Mouse (Mus musculus): Measurements from ENCODE around the gene Abcb8.

Gene Abcb8

GRCm38 (mm10) chr5:24393392-24393997 lies at the start of gene Abcb8:
Abcb8 (plus strand) TSS chr5:24393663.
- DNase-seq (ENCODE audit: low spot score) = peak; percentile 87

- DNase-seq (ENCODE audit: low spot score) = no peak
Observed at GRCm38 (mm10) chr5:24343977-24344436, 49.5 kb upstream of the Abcb8 start.

- DNase-seq (ENCODE audit: low spot score) = peak; percentile 48
Observed at GRCm38 (mm10) chr5:24344477-24345051, 48.9 kb upstream of the Abcb8 start.

- DNase-seq (ENCODE audit: low spot score) = no peak
Observed at GRCm38 (mm10) chr5:24346313-24346712, 47.1 kb upstream of the Abcb8 start.

- no peak for DNase-seq (ENCODE audit: low spot score)
Observed at GRCm38 (mm10) chr5:24347186-24347875, 46.1 kb upstream of the Abcb8 start.

GRCm38 (mm10) chr5:24348128-24348527 lies 45.3 kb upstream of the Abcb8 start:
- DNase-seq (ENCODE audit: low spot score) = peak; percentile 81

- peak; percentile 34 for DNase-seq (ENCODE audit: low spot score)
Observed at GRCm38 (mm10) chr5:24348546-24348945, 44.9 kb upstream of the Abcb8 start.

GRCm38 (mm10) chr5:24350073-24350472 lies 43.4 kb upstream of the Abcb8 start:
- DNase-seq (ENCODE audit: low spot score) = no peak

GRCm38 (mm10) chr5:24350531-24351250 lies 42.8 kb upstream of the Abcb8 start:
- DNase-seq (ENCODE audit: low spot score) = no peak

GRCm38 (mm10) chr5:24351278-24351677 lies 42.2 kb upstream of the Abcb8 start, which contains the start of gene Kcnh2:
Kcnh2 (minus strand) TSS chr5:24351604.
- DNase-seq (ENCODE audit: low spot score) = no peak

GRCm38 (mm10) chr5:24351701-24352171 lies 41.7 kb upstream of the Abcb8 start:
- peak; percentile 78 for DNase-seq (ENCODE audit: low spot score)

GRCm38 (mm10) chr5:24352251-24352859 lies 41.1 kb upstream of the Abcb8 start:
- no peak for DNase-seq (ENCODE audit: low spot score)

- no peak for DNase-seq (ENCODE audit: low spot score)
Observed at GRCm38 (mm10) chr5:24353327-24353726, 40.1 kb upstream of the Abcb8 start.

GRCm38 (mm10) chr5:24356764-24357163 lies 36.7 kb upstream of the Abcb8 start:
- no peak for DNase-seq (ENCODE audit: low spot score)

GRCm38 (mm10) chr5:24357461-24357860 lies 36.0 kb upstream of the Abcb8 start:
- peak; percentile 82 for DNase-seq (ENCODE audit: low spot score)

- peak; percentile 82 for DNase-seq (ENCODE audit: low spot score)
Observed at GRCm38 (mm10) chr5:24360792-24361454, 32.5 kb upstream of the Abcb8 start.

GRCm38 (mm10) chr5:24363467-24363866 lies 30.0 kb upstream of the Abcb8 start:
- DNase-seq (ENCODE audit: low spot score) = no peak

- no peak for DNase-seq (ENCODE audit: low spot score)
Observed at GRCm38 (mm10) chr5:24364061-24364460, 29.4 kb upstream of the Abcb8 start.

GRCm38 (mm10) chr5:24364508-24364907 lies 29.0 kb upstream of the Abcb8 start, which contains the start of gene Nos3:
Nos3 (plus strand) TSS chr5:24364810.
- no peak for DNase-seq (ENCODE audit: low spot score)

GRCm38 (mm10) chr5:24364963-24365362 lies 28.5 kb upstream of the Abcb8 start:
- no peak for DNase-seq (ENCODE audit: low spot score)

GRCm38 (mm10) chr5:24365528-24365927 lies 27.9 kb upstream of the Abcb8 start:
- DNase-seq (ENCODE audit: low spot score) = no peak

Data from urinary bladder, postnatal 14 days (tissue).